Mouse (Mus musculus) cerebellum, adult 11-12 months (tissue): Measurements from ENCODE around the gene Nav1.
A peak's percentile ranks its signal among the peaks of the same experiment; 100 is the strongest.

ENCODE experiments used
- DNase-seq: peaks from one replicate; pipeline ENCODE4 v3.0.0; 2022

Gene Nav1

GRCm38 (mm10) chr1:135480815-135481214 is 126.3 kb downstream of the Nav1 start:
- no peak for DNase-seq

- DNase-seq: no peak
Observed at GRCm38 (mm10) chr1:135475571-135475895, 131.6 kb downstream of the Nav1 start.

- no peak for DNase-seq
Observed at GRCm38 (mm10) chr1:135474861-135475570, 132.1 kb downstream of the Nav1 start.

GRCm38 (mm10) chr1:135472536-135472935 is 134.6 kb downstream of the Nav1 start:
- DNase-seq: no peak

- no peak for DNase-seq
Observed at GRCm38 (mm10) chr1:135471742-135472141, 135.4 kb downstream of the Nav1 start.

- DNase-seq: no peak
Observed at GRCm38 (mm10) chr1:135470546-135470945, 136.5 kb downstream of the Nav1 start.

- no peak for DNase-seq
Observed at GRCm38 (mm10) chr1:135467462-135467861, 139.6 kb downstream of the Nav1 start.

GRCm38 (mm10) chr1:135466935-135467334 is 140.2 kb downstream of the Nav1 start:
- DNase-seq: no peak

GRCm38 (mm10) chr1:135465734-135466133 is 141.4 kb downstream of the Nav1 start:
- DNase-seq: no peak

- no peak for DNase-seq
Observed at GRCm38 (mm10) chr1:135462736-135463135, 144.4 kb downstream of the Nav1 start.

- no peak for DNase-seq
Observed at GRCm38 (mm10) chr1:135462304-135462703, 144.8 kb downstream of the Nav1 start.

- DNase-seq: peak; percentile 22
Observed at GRCm38 (mm10) chr1:135461097-135461730, 145.9 kb downstream of the Nav1 start.

- DNase-seq: no peak
Observed at GRCm38 (mm10) chr1:135460521-135460920, 146.6 kb downstream of the Nav1 start.

GRCm38 (mm10) chr1:135457860-135458259 is 149.2 kb downstream of the Nav1 start:
- DNase-seq: no peak

GRCm38 (mm10) chr1:135452259-135452658 is 154.8 kb downstream of the Nav1 start:
- DNase-seq: no peak

- no peak for DNase-seq
Observed at GRCm38 (mm10) chr1:135451419-135451818, 155.7 kb downstream of the Nav1 start.

- DNase-seq: no peak
Observed at GRCm38 (mm10) chr1:135449876-135450275, 157.2 kb downstream of the Nav1 start.

- no peak for DNase-seq
Observed at GRCm38 (mm10) chr1:135448940-135449339, 158.2 kb downstream of the Nav1 start.

GRCm38 (mm10) chr1:135443506-135443905 is 163.6 kb downstream of the Nav1 start:
- no peak for DNase-seq

GRCm38 (mm10) chr1:135441861-135442260 is 165.2 kb downstream of the Nav1 start:
- DNase-seq: no peak

GRCm38 (mm10) chr1:135440986-135441385 is 166.1 kb downstream of the Nav1 start:
- DNase-seq: no peak

- no peak for DNase-seq
Observed at GRCm38 (mm10) chr1:135438801-135439200, 168.3 kb downstream of the Nav1 start.

GRCm38 (mm10) chr1:135435823-135436222 is 171.3 kb downstream of the Nav1 start:
- DNase-seq: no peak

- DNase-seq: no peak
Observed at GRCm38 (mm10) chr1:135430669-135431017, 176.5 kb downstream of the Nav1 start.
